Mouse (Mus musculus) neural tube, embryonic 15.5 days (tissue): ENCODE results near the gene Lta. TPM values are rescaled to one million over a fixed set of nuclear protein-coding genes. Genes with fewer than 3 reads are reported as not detected.

Source experiments
- ATAC-seq: fragments of 200-750 bp; cut with Nextera tagmentation; 2 replicates; pipeline ENCODE4 v1.8.0; 2017; ENCODE audit warnings: mild to moderate bottlenecking, moderate TSS enrichment, moderate library complexity; ENCODE audit not compliant: low FRiP score
- H3K27ac ChIP-seq: fragments of 300-500 bp; sonication (generic); replicated peaks from 2 replicates; pipeline ENCODE4 v1.5.1; 2015; ENCODE audit warnings: mild to moderate bottlenecking, inconsistent platforms
- H3K27me3 ChIP-seq: fragments of 300-500 bp; sonication (generic); replicated peaks from 2 replicates; pipeline ENCODE4 v1.6.1; 2015; ENCODE audit warnings: inconsistent platforms
- H3K36me3 ChIP-seq: fragments of 300-500 bp; sonication (generic); 2 replicates; pipeline ENCODE4 v1.6.1; 2015; ENCODE audit warnings: inconsistent platforms
- H3K4me1 ChIP-seq: fragments of 300-500 bp; sonication (generic); 2 replicates; pipeline ENCODE4 v1.6.1; 2015; ENCODE audit warnings: inconsistent platforms
- H3K4me2 ChIP-seq: fragments of 300-500 bp; sonication (generic); 2 replicates; pipeline ENCODE4 v1.6.1; 2015; ENCODE audit warnings: inconsistent platforms, mild to moderate bottlenecking, moderate library complexity
- H3K4me3 ChIP-seq: fragments of 300-500 bp; sonication (generic); replicated peaks from 2 replicates; pipeline ENCODE4 v1.5.1; 2015; ENCODE audit warnings: mild to moderate bottlenecking, inconsistent platforms
- H3K9ac ChIP-seq: fragments of 300-500 bp; sonication (generic); replicated peaks from 2 replicates; pipeline ENCODE4 v1.6.1; 2015; ENCODE audit warnings: mild to moderate bottlenecking, inconsistent platforms
- H3K9me3 ChIP-seq: fragments of 300-500 bp; sonication (generic); replicated peaks from 2 replicates; pipeline ENCODE4 v1.6.1; 2016; ENCODE audit warnings: inconsistent platforms
- WGBS: fragments of 180-500 bp; shearing (Covaris S2); methylation state at CpG from one replicate; pipeline ENCODE4 v1.1.7; 2015; ENCODE audit warnings: mixed read lengths; 5-methylcytosine and 5-hydroxymethylcytosine counted together
- polyA plus RNA-seq: library from polyadenylated mRNA; unstranded; fragments of >200 nt; fragmentation: Nextera tagmentation; extraction: Ambion mirVana; gene quantifications from 2 replicates; pipeline ENCODE4 v1.2.1, GENCODE M21; 2015

The Lta gene
- polyA plus RNA-seq, 1 experiment from 2014 or later = 0.75 TPM

- WGBS = 74% methylated on average over 6 of the region's 6 CpGs
- H3K36me3 ChIP-seq = peaks cover 29% of the 10 kb centered on the region
- no peak overlapping the region for H3K4me2 ChIP-seq
- no peak for ATAC-seq
- H3K27me3 ChIP-seq = no peaks in the 10 kb centered on the region
- no peak overlapping the region for H3K9ac ChIP-seq
- H3K4me1 ChIP-seq = no peaks in the 10 kb centered on the region
- no peaks in the 10 kb centered on the region for H3K9me3 ChIP-seq
- H3K27ac ChIP-seq = no peak overlapping the region
- no peak overlapping the region for H3K4me3 ChIP-seq
Measured at GRCm38 (mm10) chr17:35222299-35222698, 17.1 kb upstream of the Lta start.

GRCm38 (mm10) chr17:35220156-35220952, 15.2 kb upstream of the Lta start, which contains the start of gene Gm16181:
Gene Gm16181 (plus strand): TSS chr17:35220834.
- no peak within 1 kb of the TSS for H3K4me2 ChIP-seq
- H3K9me3 ChIP-seq = no peaks in the 10 kb centered on the region
- H3K4me1 ChIP-seq = no peaks in the 10 kb centered on the region
- no peak within 1 kb of the TSS for H3K9ac ChIP-seq
- H3K27me3 ChIP-seq = no peaks in the 10 kb centered on the region
- no peak within 1 kb of the TSS for H3K27ac ChIP-seq
- 85% methylated on average over 28 of the region's 28 CpGs for WGBS
- no peak within 1 kb of the TSS for H3K4me3 ChIP-seq
- ATAC-seq = no peak
- peaks cover 23% of the 10 kb centered on the region for H3K36me3 ChIP-seq

GRCm38 (mm10) chr17:35219601-35220041, 14.5 kb upstream of the Lta start:
- Histone ChIP-seq H3K9ac (no peak overlapping the region), H3K27ac (no peak overlapping the region), H3K36me3 (peaks cover 17% of the 10 kb centered on the region), H3K9me3 (no peaks in the 10 kb centered on the region), H3K4me2 (no peak overlapping the region), H3K4me3 (no peak overlapping the region), H3K4me1 (no peaks in the 10 kb centered on the region), H3K27me3 (no peaks in the 10 kb centered on the region)
- no peak for ATAC-seq
- 91% methylated on average over 6 of the region's 6 CpGs for WGBS

GRCm38 (mm10) chr17:35218516-35219193, 13.5 kb upstream of the Lta start:
- no peaks in the 10 kb centered on the region for H3K4me1 ChIP-seq
- no peaks in the 10 kb centered on the region for H3K9me3 ChIP-seq
- no peak overlapping the region for H3K9ac ChIP-seq
- WGBS = 85% methylated on average over 18 of the region's 18 CpGs
- peaks cover 17% of the 10 kb centered on the region for H3K36me3 ChIP-seq
- no peaks in the 10 kb centered on the region for H3K27me3 ChIP-seq
- H3K27ac ChIP-seq = no peak overlapping the region
- H3K4me2 ChIP-seq = no peak overlapping the region
- ATAC-seq = no peak
- H3K4me3 ChIP-seq = no peak overlapping the region

GRCm38 (mm10) chr17:35213071-35213470, 7.9 kb upstream of the Lta start:
- H3K4me1 ChIP-seq = no peaks in the 10 kb centered on the region
- 93% methylated on average over 5 of the region's 5 CpGs for WGBS
- no peak overlapping the region for H3K9ac ChIP-seq
- no peaks in the 10 kb centered on the region for H3K36me3 ChIP-seq
- H3K9me3 ChIP-seq = no peaks in the 10 kb centered on the region
- no peak for ATAC-seq
- no peak overlapping the region for H3K4me3 ChIP-seq
- H3K27ac ChIP-seq = no peak overlapping the region
- no peaks in the 10 kb centered on the region for H3K27me3 ChIP-seq
- H3K4me2 ChIP-seq = no peak overlapping the region

GRCm38 (mm10) chr17:35210593-35210992, 5.4 kb upstream of the Lta start:
- ATAC-seq = no peak

GRCm38 (mm10) chr17:35209785-35210535, 4.8 kb upstream of the Lta start:
- no peak for ATAC-seq
- Histone ChIP-seq H3K36me3 (no peaks in the 10 kb centered on the region), H3K4me1 (no peaks in the 10 kb centered on the region), H3K27ac (no peak overlapping the region), H3K4me3 (no peak overlapping the region), H3K27me3 (0 out of 2 replicates have a peak, but pooled peaks cover 5% of the 10 kb centered on the region), H3K9ac (no peak overlapping the region), H3K9me3 (no peaks in the 10 kb centered on the region), H3K4me2 (no peak overlapping the region)
- 76% methylated on average over 12 of the region's 12 CpGs for WGBS

More at GRCm38 (mm10) chr17:35210593-35210992, 5.4 kb upstream of the Lta start:
- 74% methylated on average over 3 of the region's 3 CpGs for WGBS
- H3K27ac ChIP-seq = no peak overlapping the region
- no peak overlapping the region for H3K4me3 ChIP-seq
- H3K27me3 ChIP-seq = no peaks in the 10 kb centered on the region
- no peaks in the 10 kb centered on the region for H3K4me1 ChIP-seq
- H3K36me3 ChIP-seq = no peaks in the 10 kb centered on the region
- no peak overlapping the region for H3K4me2 ChIP-seq
- no peak overlapping the region for H3K9ac ChIP-seq
- no peaks in the 10 kb centered on the region for H3K9me3 ChIP-seq

GRCm38 (mm10) chr17:35205380-35205769, 224 bp upstream of the Lta start:
- H3K36me3 ChIP-seq = no peaks in the 10 kb centered on the region
- H3K9ac ChIP-seq = no peak overlapping the region
- ATAC-seq = no peak

GRCm38 (mm10) chr17:35202442-35202841, 2.7 kb downstream of the Lta start:
- H3K27me3 ChIP-seq = peaks cover 30% of the 10 kb centered on the region
- no peaks in the 10 kb centered on the region for H3K9me3 ChIP-seq
- H3K9ac ChIP-seq = no peak overlapping the region
- H3K4me1 ChIP-seq = no peaks in the 10 kb centered on the region
- H3K4me3 ChIP-seq = no peak overlapping the region
- no peak for ATAC-seq
- H3K4me2 ChIP-seq = no peak overlapping the region
- H3K36me3 ChIP-seq = no peaks in the 10 kb centered on the region
- no peak overlapping the region for H3K27ac ChIP-seq
- WGBS = 82% methylated on average over 4 of the region's 4 CpGs

More at GRCm38 (mm10) chr17:35205380-35205769, 224 bp upstream of the Lta start:
- Histone ChIP-seq H3K9me3 (no peaks in the 10 kb centered on the region), H3K4me1 (no peaks in the 10 kb centered on the region), H3K27me3 (peaks cover 24% of the 10 kb centered on the region), H3K4me2 (no peak overlapping the region), H3K27ac (no peak overlapping the region), H3K4me3 (no peak overlapping the region)
- 56% methylated on average over 10 of the region's 10 CpGs for WGBS

GRCm38 (mm10) chr17:35201787-35202186, 3.4 kb downstream of the Lta start, which contains the start of gene Tnf:
Gene Tnf (minus strand): TSS chr17:35202007.
- H3K9ac ChIP-seq = no peak within 1 kb of the TSS
- peaks cover 35% of the 10 kb centered on the region for H3K27me3 ChIP-seq

GRCm38 (mm10) chr17:35201128-35201527, 4.0 kb downstream of the Lta start:
- peaks cover 41% of the 10 kb centered on the region for H3K27me3 ChIP-seq
- H3K9ac ChIP-seq = no peak overlapping the region
- peaks cover 3% of the 10 kb centered on the region for H3K4me1 ChIP-seq
- H3K9me3 ChIP-seq = no peaks in the 10 kb centered on the region
- H3K4me3 ChIP-seq = no peak overlapping the region
- 77% methylated on average over 11 of the region's 11 CpGs for WGBS
- no peak for ATAC-seq
- no peak overlapping the region for H3K27ac ChIP-seq
- no peak overlapping the region for H3K4me2 ChIP-seq
- no peaks in the 10 kb centered on the region for H3K36me3 ChIP-seq

More at GRCm38 (mm10) chr17:35201787-35202186, 3.4 kb downstream of the Lta start, which contains the start of gene Tnf:
- 37% methylated on average over 13 of the region's 13 CpGs for WGBS
- H3K4me1 ChIP-seq = no peaks in the 10 kb centered on the region
- no peak within 1 kb of the TSS for H3K4me2 ChIP-seq
- no peak for ATAC-seq
- H3K9me3 ChIP-seq = no peaks in the 10 kb centered on the region
- H3K36me3 ChIP-seq = no peaks in the 10 kb centered on the region
- H3K27ac ChIP-seq = no peak within 1 kb of the TSS
- H3K4me3 ChIP-seq = no peak within 1 kb of the TSS
